Mouse (Mus musculus) intestine, embryonic 16.5 days (tissue): ENCODE results near the gene Mindy4. TPM values are rescaled to one million over a fixed set of nuclear protein-coding genes. Genes with fewer than 3 reads are reported as not detected.

ENCODE experiments used
- ATAC-seq: fragments of 200-750 bp; cut with Nextera tagmentation; 2 replicates; pipeline ENCODE4 v1.8.0; 2017; ENCODE audit warnings: moderate TSS enrichment, moderate library complexity
- H3K27ac ChIP-seq: fragments of 300-500 bp; sonication (generic); 2 replicates; pipeline ENCODE4 v1.5.1; 2014; ENCODE audit warnings: mild to moderate bottlenecking, low read length
- H3K27me3 ChIP-seq: fragments of 300-500 bp; sonication (generic); replicated peaks from 2 replicates; pipeline ENCODE4 v1.6.1; 2014; ENCODE audit warnings: low read length, control low read depth, mixed read lengths; ENCODE audit not compliant: control insufficient read depth, insufficient read depth
- H3K36me3 ChIP-seq: fragments of 300-500 bp; sonication (generic); 2 replicates; pipeline ENCODE4 v1.6.1; 2014; ENCODE audit warnings: low read length, control low read depth; ENCODE audit not compliant: control insufficient read depth, insufficient read depth
- H3K4me1 ChIP-seq: fragments of 300-500 bp; sonication (generic); 2 replicates; pipeline ENCODE4 v1.6.1; 2014; ENCODE audit warnings: low read length, control low read depth, mixed read lengths; ENCODE audit not compliant: control insufficient read depth, insufficient read depth
- H3K4me2 ChIP-seq: fragments of 300-500 bp; sonication (generic); 2 replicates; pipeline ENCODE4 v1.6.1; 2014; ENCODE audit warnings: low read depth, low read length, control low read depth
- H3K4me3 ChIP-seq: fragments of 300-500 bp; sonication (generic); 2 replicates; pipeline ENCODE4 v1.5.1; 2014; ENCODE audit warnings: mild to moderate bottlenecking, low read length
- H3K9ac ChIP-seq: fragments of 300-500 bp; sonication (generic); 2 replicates; pipeline ENCODE4 v1.6.1; 2014; ENCODE audit warnings: low read depth, low read length
- H3K9me3 ChIP-seq: fragments of 300-500 bp; sonication (generic); 2 replicates; pipeline ENCODE4 v1.6.1; 2016; ENCODE audit warnings: low read length, control low read depth; ENCODE audit not compliant: control insufficient read depth
- WGBS: fragments of 180-500 bp; shearing (Covaris S2); extraction: QIAGEN DNeasy Blood & Tissue Kit; methylation state at CpG from one replicate; pipeline ENCODE4 v1.1.7; 2014; 5-methylcytosine and 5-hydroxymethylcytosine counted together
- polyA plus RNA-seq: library from polyadenylated mRNA; unstranded; fragments of >200 nt; fragmentation: Nextera tagmentation; extraction: Ambion mirVana; gene quantifications from 2 replicates; pipeline ENCODE4 v1.2.1, GENCODE M21; 2015

The Mindy4 gene
- polyA plus RNA-seq, 1 experiment from 2014 or later: 5.8 TPM

DNA sequence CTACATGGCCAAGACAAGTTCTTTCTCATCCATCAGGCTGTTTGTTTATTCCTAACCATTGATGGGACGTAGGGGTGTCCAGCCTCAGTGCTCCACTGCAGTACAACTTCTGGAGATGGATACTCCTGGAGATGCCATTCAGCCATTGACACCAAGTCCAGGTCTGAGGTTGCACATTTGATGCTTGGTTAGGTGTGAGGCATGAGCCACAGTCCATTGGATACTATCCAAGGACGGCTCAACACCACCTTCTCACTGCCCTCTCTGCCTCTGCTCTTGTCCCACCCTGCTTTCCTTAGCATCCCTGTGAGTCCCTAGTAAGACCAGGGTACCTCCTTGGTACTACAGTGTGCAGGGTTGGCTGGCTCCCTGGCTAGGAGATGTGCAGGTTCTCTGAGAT lies 96.7 kb downstream of the Mindy4 start:
- Histone ChIP-seq H3K36me3 (no peaks in the 10 kb centered on the region), H3K9me3 (no peaks in the 10 kb centered on the region), H3K4me2 (no peak overlapping the region), H3K4me1 (no peaks in the 10 kb centered on the region), H3K27ac (no peak overlapping the region), H3K27me3 (no peaks in the 10 kb centered on the region), H3K4me3 (no peak overlapping the region), H3K9ac (no peak overlapping the region)
- no peak for ATAC-seq
- 88% methylated on average over 2 of the region's 2 CpGs for WGBS

GRCm38 (mm10) chr6:55300704-55301103 lies 97.5 kb downstream of the Mindy4 start:
- WGBS: 85% methylated on average over 11 of the region's 11 CpGs
- Histone ChIP-seq H3K27me3 (no peaks in the 10 kb centered on the region), H3K4me3 (no peak overlapping the region), H3K27ac (no peak overlapping the region), H3K9ac (no peak overlapping the region), H3K4me1 (no peaks in the 10 kb centered on the region), H3K9me3 (no peaks in the 10 kb centered on the region), H3K36me3 (no peaks in the 10 kb centered on the region), H3K4me2 (no peak overlapping the region)
- ATAC-seq: no peak

GRCm38 (mm10) chr6:55310179-55310578 lies 107.0 kb downstream of the Mindy4 start:
- Histone ChIP-seq H3K9me3 (no peaks in the 10 kb centered on the region), H3K9ac (no peak overlapping the region), H3K36me3 (no peaks in the 10 kb centered on the region), H3K4me2 (no peak overlapping the region), H3K4me3 (no peak overlapping the region), H3K27ac (no peak overlapping the region), H3K4me1 (peaks cover 8% of the 10 kb centered on the region; the same call in 1 of the 2 replicates), H3K27me3 (no peaks in the 10 kb centered on the region)
- 62% methylated on average over 2 of the region's 2 CpGs for WGBS
- ATAC-seq: no peak

- Histone ChIP-seq H3K4me2 (no peak overlapping the region), H3K4me3 (no peak overlapping the region), H3K9ac (no peak overlapping the region), H3K4me1 (peaks cover 4% of the 10 kb centered on the region; the same call in 1 of the 2 replicates), H3K27me3 (no peaks in the 10 kb centered on the region), H3K9me3 (no peaks in the 10 kb centered on the region), H3K36me3 (no peaks in the 10 kb centered on the region), H3K27ac (no peak overlapping the region)
- 57% methylated on average over 5 of the region's 5 CpGs for WGBS
- no peak for ATAC-seq
Measured at GRCm38 (mm10) chr6:55311962-55312361, 108.8 kb downstream of the Mindy4 start.

- H3K4me1 ChIP-seq: peaks cover 4% of the 10 kb centered on the region; the same call in 1 of the 2 replicates
- no peak overlapping the region for H3K9ac ChIP-seq
- H3K36me3 ChIP-seq: no peaks in the 10 kb centered on the region
- no peak overlapping the region for H3K27ac ChIP-seq
- H3K4me3 ChIP-seq: no peak overlapping the region
- ATAC-seq: peak; percentile 43
- no peak overlapping the region for H3K4me2 ChIP-seq
- 66% methylated on average over 4 of the region's 4 CpGs for WGBS
- H3K9me3 ChIP-seq: no peaks in the 10 kb centered on the region
- H3K27me3 ChIP-seq: no peaks in the 10 kb centered on the region
Measured at GRCm38 (mm10) chr6:55313893-55314292, 110.7 kb downstream of the Mindy4 start.

DNA sequence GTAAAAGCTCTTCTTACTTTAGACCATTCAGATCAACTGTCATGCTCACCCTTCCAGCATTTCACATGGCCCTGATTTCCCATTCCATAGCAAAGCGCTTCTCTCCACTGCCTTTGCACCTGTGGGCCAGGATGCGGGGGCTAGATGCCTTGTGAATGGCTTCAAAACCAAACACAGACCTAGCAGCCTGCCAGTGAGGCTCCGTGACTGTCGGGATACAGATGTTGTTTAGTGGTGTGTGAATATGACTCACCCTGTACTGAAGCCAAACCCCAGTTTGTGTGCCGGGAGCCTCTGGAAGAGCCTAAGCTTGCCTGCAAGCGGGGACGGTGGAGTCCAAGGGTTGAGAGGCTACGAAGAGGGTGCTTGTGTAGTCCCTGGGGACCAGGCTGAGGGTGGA lies 111.4 kb downstream of the Mindy4 start:
- Histone ChIP-seq H3K27me3 (no peaks in the 10 kb centered on the region), H3K9ac (no peak overlapping the region), H3K9me3 (no peaks in the 10 kb centered on the region), H3K4me3 (no peak overlapping the region), H3K36me3 (no peaks in the 10 kb centered on the region), H3K4me1 (peaks cover 9% of the 10 kb centered on the region), H3K27ac (no peak overlapping the region), H3K4me2 (no peak overlapping the region)
- 72% methylated on average over 8 of the region's 8 CpGs for WGBS
- ATAC-seq: peak; percentile 34; the same call in 1 of the 2 replicates

DNA sequence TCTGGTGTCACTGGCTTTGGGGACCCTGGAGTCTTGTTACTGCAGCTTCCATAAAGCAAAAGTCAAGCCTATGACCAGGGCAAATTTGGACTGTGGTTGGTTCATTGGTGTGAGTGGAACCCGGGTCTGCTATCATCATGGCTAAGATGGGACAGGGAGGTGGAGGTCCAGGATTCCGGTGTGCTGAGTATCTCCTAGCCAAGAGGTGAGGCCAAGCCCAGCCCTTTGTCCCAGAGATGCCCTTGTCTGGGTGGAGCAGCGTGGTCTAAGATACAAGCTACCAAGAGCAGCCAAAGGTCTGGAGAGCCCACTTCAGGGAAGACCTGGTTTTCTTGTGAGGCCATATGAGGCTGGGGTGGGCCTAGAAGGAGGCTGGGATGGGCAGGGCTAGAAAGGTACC lies 115.4 kb downstream of the Mindy4 start:
- Histone ChIP-seq H3K4me1 (peaks cover 24% of the 10 kb centered on the region), H3K36me3 (no peaks in the 10 kb centered on the region), H3K9ac (no peak overlapping the region), H3K4me2 (no peak overlapping the region), H3K9me3 (no peaks in the 10 kb centered on the region), H3K4me3 (no peak overlapping the region), H3K27me3 (no peaks in the 10 kb centered on the region), H3K27ac (no peak overlapping the region)
- no peak for ATAC-seq
- WGBS: 97% methylated on average over 3 of the region's 3 CpGs

DNA sequence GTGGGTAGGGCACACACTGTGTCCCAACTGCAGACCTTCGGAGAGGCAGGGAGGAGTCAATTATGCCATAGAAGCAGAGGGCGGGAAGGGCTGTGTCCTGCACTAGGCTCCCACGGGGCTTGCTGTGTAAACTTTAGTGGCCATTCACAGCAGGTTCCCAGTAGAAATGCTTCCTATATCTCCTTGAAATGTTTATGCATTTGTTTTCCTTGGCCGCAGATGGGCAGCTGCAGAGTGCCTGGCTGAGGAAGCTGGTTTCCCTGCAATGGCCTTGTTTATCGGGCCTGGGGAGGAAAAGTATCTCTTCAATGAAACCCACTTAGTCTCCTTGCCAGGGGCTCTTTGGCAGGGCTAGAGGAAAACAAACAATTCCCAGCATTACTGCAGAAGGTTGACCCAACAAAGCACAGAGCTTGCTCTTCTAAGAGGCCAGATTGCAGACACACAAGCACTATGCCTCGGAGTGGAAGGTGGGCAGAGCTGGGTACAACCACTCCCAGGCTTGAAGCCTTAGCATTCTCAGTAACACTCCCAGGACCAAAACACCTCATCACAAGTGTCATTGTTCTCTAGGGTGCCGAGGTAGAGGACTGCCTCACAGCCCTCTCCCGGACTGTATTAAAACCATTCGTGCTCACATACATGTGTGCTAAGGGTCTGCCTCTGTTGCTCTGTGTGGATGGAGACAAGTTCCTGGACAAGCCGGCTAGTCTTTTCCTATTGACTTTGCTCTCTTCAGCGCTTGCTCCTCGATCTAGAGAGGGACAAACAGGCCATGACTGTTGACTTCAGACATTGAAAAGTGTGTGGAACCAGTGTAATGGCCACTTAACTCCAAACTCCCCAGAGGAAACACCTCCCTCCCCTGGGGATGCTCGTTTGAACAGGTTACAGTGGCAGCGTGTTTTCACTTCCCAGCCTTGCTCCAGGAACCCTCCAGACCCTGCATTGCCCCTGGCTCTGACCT lies 116.7 kb downstream of the Mindy4 start:
- WGBS: 65% methylated on average over 14 of the region's 14 CpGs
- ATAC-seq: no peak
- no peak overlapping the region for H3K9ac ChIP-seq
- H3K27me3 ChIP-seq: no peaks in the 10 kb centered on the region
- 0 out of 2 replicates have a peak overlapping the region, but pooled peaks have one; percentile 7 for H3K27ac ChIP-seq
- peaks cover 27% of the 10 kb centered on the region for H3K4me1 ChIP-seq
- no peak overlapping the region for H3K4me2 ChIP-seq
- no peak overlapping the region for H3K4me3 ChIP-seq
- no peaks in the 10 kb centered on the region for H3K9me3 ChIP-seq
- no peaks in the 10 kb centered on the region for H3K36me3 ChIP-seq

DNA sequence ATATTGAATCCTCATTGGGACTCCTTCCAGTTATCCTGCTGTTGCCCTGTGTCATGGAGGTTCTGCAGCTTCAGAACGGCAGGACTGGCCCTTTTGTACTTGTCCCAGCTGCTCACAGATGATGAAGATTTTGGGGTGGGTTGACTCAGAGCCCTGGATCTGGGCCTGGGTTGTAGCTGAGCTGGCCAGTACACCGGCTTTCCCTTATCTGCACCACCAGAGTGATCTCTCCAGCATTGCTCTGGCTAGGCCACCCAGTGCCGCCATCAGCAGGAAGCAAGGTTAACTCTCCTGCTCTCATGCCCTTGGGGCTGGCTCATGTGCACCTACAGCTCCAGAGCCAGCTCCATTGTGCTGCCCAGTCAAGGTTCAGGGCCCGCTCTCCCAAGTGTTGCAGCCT lies 117.7 kb downstream of the Mindy4 start:
- H3K27me3 ChIP-seq: no peaks in the 10 kb centered on the region
- no peak overlapping the region for H3K9ac ChIP-seq
- no peak for ATAC-seq
- no peaks in the 10 kb centered on the region for H3K36me3 ChIP-seq
- WGBS: 73% methylated on average over 4 of the region's 4 CpGs
- H3K4me2 ChIP-seq: no peak overlapping the region
- H3K9me3 ChIP-seq: no peaks in the 10 kb centered on the region
- no peak overlapping the region for H3K4me3 ChIP-seq
- no peak overlapping the region for H3K27ac ChIP-seq
- H3K4me1 ChIP-seq: peaks cover 32% of the 10 kb centered on the region
